Mouse (Mus musculus) CH12.LX (cell line): ENCODE data around the gene Rgs7. TPM values are rescaled to one million over a fixed set of nuclear protein-coding genes. Genes with fewer than 3 reads are reported as not detected.

Experiments used
- DNase-seq: peaks from one replicate; pipeline ENCODE4 v3.0.0-alpha.2; 2013; ENCODE audit errors: extremely low read depth
- H3K27ac ChIP-seq: 2 replicates; pipeline ENCODE4 v1.5.1; 2012; ENCODE audit warnings: low read depth, mild to moderate bottlenecking, control low read depth, moderate library complexity; ENCODE audit not compliant: insufficient read depth
- H3K27me3 ChIP-seq: replicated peaks from 2 replicates; pipeline ENCODE3; 2012; ENCODE audit warnings: inconsistent platforms
- H3K36me3 ChIP-seq, 2 experiments: replicated peaks in 1 of 2; 2 replicates each; pipeline versions ENCODE3 to v1.6.1; 2012; ENCODE audit warnings: inconsistent platforms in 1 of 2, low read length in 1 of 2, mild to moderate bottlenecking in 1 of 2, mixed read lengths in 1 of 2, moderate library complexity in 1 of 2; ENCODE audit not compliant: control insufficient read depth in 1 of 2, insufficient read depth in 1 of 2
- H3K4me1 ChIP-seq, 2 experiments: 2 replicates each; pipeline ENCODE4 v1.6.1; 2012; ENCODE audit warnings: inconsistent platforms in 1 of 2, moderate library complexity in 1 of 2; ENCODE audit not compliant: insufficient read depth in 2 of 2, control insufficient read depth in 1 of 2
- H3K4me2 ChIP-seq: 2 replicates; pipeline ENCODE4 v1.6.1; 2012; ENCODE audit warnings: low read depth, mild to moderate bottlenecking, control low read depth; ENCODE audit not compliant: poor library complexity, insufficient read depth, severe bottlenecking
- H3K4me3 ChIP-seq, 3 experiments: fragments of 150-350 bp in 1 of 3; sonication (generic) in 1 of 3; replicated peaks in 1 of 3; 2 replicates each; pipeline versions ENCODE3 to v1.5.1; 2011 to 2012; ENCODE audit warnings: low read depth in 2 of 3, low read length in 2 of 3, mild to moderate bottlenecking in 2 of 3, moderate library complexity in 2 of 3, control low read depth in 1 of 3, improper control_type of control experiment in 1 of 3, inconsistent platforms in 1 of 3, mixed read lengths in 1 of 3; ENCODE audit not compliant: poor library complexity in 1 of 3
- H3K79me2 ChIP-seq: replicated peaks from 2 replicates; pipeline ENCODE4 v1.6.1; 2012; ENCODE audit warnings: mild to moderate bottlenecking, moderate library complexity; ENCODE audit not compliant: control insufficient read depth, poor library complexity, insufficient read depth, severe bottlenecking; ENCODE audit errors: extremely low read depth
- H3K9ac ChIP-seq: 2 replicates; pipeline ENCODE4 v1.6.1; 2012; ENCODE audit warnings: low read depth, mild to moderate bottlenecking, control low read depth, moderate library complexity; ENCODE audit not compliant: insufficient read depth
- H3K9me3 ChIP-seq: replicated peaks from 2 replicates; pipeline ENCODE3; 2012; ENCODE audit warnings: low read length, inconsistent platforms, mixed read lengths
- CHD1 ChIP-seq: IDR thresholded peaks from 2 replicates; pipeline ENCODE4 v1.6.1; 2012; ENCODE audit warnings: low read depth, low read length, improper control_type of control experiment, inconsistent platforms
- CTCF ChIP-seq, 2 experiments: IDR thresholded peaks in 1 of 2; conservative IDR thresholded peaks in 1 of 2; 2 replicates each; pipeline ENCODE4 v1.5.1; 2011 to 2012; ENCODE audit warnings: low read depth in 2 of 2, low read length in 2 of 2, improper control_type of control experiment in 1 of 2, inconsistent platforms in 1 of 2, mild to moderate bottlenecking in 1 of 2, moderate library complexity in 1 of 2
- E2F4 ChIP-seq: IDR thresholded peaks from 2 replicates; pipeline ENCODE4 v1.6.1; 2011; ENCODE audit warnings: low read depth, low read length, improper control_type of control experiment; ENCODE audit not compliant: insufficient replicate concordance
- ETS1 ChIP-seq: conservative IDR thresholded peaks from 2 replicates; pipeline ENCODE4 v1.6.1; 2012; ENCODE audit warnings: low read depth, mild to moderate bottlenecking, inconsistent platforms, low read length, improper control_type of control experiment, moderate library complexity
- GABPA ChIP-seq: IDR thresholded peaks from 2 replicates; pipeline ENCODE4 v1.6.1; 2012; ENCODE audit warnings: low read depth, low read length, improper control_type of control experiment, inconsistent platforms; ENCODE audit not compliant: insufficient replicate concordance
- MAFK ChIP-seq: IDR thresholded peaks from 2 replicates; pipeline ENCODE4 v1.6.1; 2011; ENCODE audit warnings: low read length, improper control_type of control experiment; ENCODE audit not compliant: insufficient replicate concordance
- MXI1 ChIP-seq: IDR thresholded peaks from 2 replicates; pipeline ENCODE4 v1.6.1; 2011; ENCODE audit warnings: mild to moderate bottlenecking, low read depth, low read length, improper control_type of control experiment
- MYC ChIP-seq: IDR thresholded peaks from 2 replicates; pipeline ENCODE4 v1.6.1; 2011; ENCODE audit warnings: low read depth, mild to moderate bottlenecking, improper control_type of control experiment, low read length
- NELFE ChIP-seq: IDR thresholded peaks from 2 replicates; pipeline ENCODE4 v1.6.1; 2011; ENCODE audit warnings: low read depth, low read length, improper control_type of control experiment
- NRF1 ChIP-seq: IDR thresholded peaks from 2 replicates; pipeline ENCODE4 v1.6.1; 2014; ENCODE audit warnings: low read depth, mild to moderate bottlenecking, inconsistent platforms, low read length, improper control_type of control experiment, moderate library complexity
- PAX5 ChIP-seq: IDR thresholded peaks from 2 replicates; pipeline ENCODE4 v1.6.1; 2012; ENCODE audit warnings: low read length, inconsistent platforms, mixed read lengths
- TBP ChIP-seq: conservative IDR thresholded peaks from 2 replicates; pipeline ENCODE4 v1.6.1; 2011; ENCODE audit warnings: low read depth, low read length, improper control_type of control experiment
- TCF12 ChIP-seq: IDR thresholded peaks from 2 replicates; pipeline ENCODE4 v1.6.1; 2014; ENCODE audit warnings: low read depth, mild to moderate bottlenecking, inconsistent platforms, low read length, improper control_type of control experiment
- UBTF ChIP-seq: IDR thresholded peaks from 2 replicates; pipeline ENCODE4 v1.6.1; 2012; ENCODE audit warnings: low read depth, mild to moderate bottlenecking, inconsistent platforms, low read length, improper control_type of control experiment, moderate library complexity
- USF2 ChIP-seq: conservative IDR thresholded peaks from 2 replicates; pipeline ENCODE4 v1.6.1; 2011; ENCODE audit warnings: low read depth, low read length, improper control_type of control experiment
- ZKSCAN1 ChIP-seq: IDR thresholded peaks from 2 replicates; pipeline ENCODE4 v1.6.1; 2012; ENCODE audit warnings: low read depth, inconsistent platforms, low read length, improper control_type of control experiment, borderline replicate concordance
- ZMIZ1 ChIP-seq: IDR thresholded peaks from 2 replicates; pipeline ENCODE4 v1.6.1; 2012; ENCODE audit warnings: low read depth, mild to moderate bottlenecking, inconsistent platforms, low read length, improper control_type of control experiment
- dilution Hi-C: fragments of 300-500 bp; cut with MboI; formaldehyde crosslinking; loops from 2 replicates; pipeline ENCODE4 v1.14.3; 2020; ENCODE audit warnings: low sequenced_read_pairs; ENCODE audit not compliant: extremely low pct_unique_long_range_greater_than_20kb, extremely low pct_ligation_motif_present
- in situ Hi-C: fragments of 300-500 bp; cut with MboI; formaldehyde crosslinking; loops from 3 replicates; pipeline ENCODE4 v1.14.3; 2019; ENCODE audit warnings: low sequenced_read_pairs, low pct_ligation_motif_present, low pct_unique_long_range_greater_than_20kb, mixed read lengths
- polyA plus RNA-seq: library from polyadenylated mRNA; unstranded; fragments of >175 nt; gene quantifications from 2 replicates; pipeline ENCODE4 v1.2.1, GENCODE M21; 2012; ENCODE audit warnings: low read depth; ENCODE audit not compliant: insufficient read length
- total RNA-seq, 2 experiments: library from RNA; depleted of rRNA; stranded (reverse); fragments of 300-350 nt in 1 of 2; fragments of >200 nt in 1 of 2; gene quantifications; 2 replicates each; pipeline ENCODE4 v1.2.3; 2012 to 2014

Gene Rgs7
- total and polyA plus RNA-seq, 3 experiments = 0.04 to 0.30 (median 0.09) TPM

DNA sequence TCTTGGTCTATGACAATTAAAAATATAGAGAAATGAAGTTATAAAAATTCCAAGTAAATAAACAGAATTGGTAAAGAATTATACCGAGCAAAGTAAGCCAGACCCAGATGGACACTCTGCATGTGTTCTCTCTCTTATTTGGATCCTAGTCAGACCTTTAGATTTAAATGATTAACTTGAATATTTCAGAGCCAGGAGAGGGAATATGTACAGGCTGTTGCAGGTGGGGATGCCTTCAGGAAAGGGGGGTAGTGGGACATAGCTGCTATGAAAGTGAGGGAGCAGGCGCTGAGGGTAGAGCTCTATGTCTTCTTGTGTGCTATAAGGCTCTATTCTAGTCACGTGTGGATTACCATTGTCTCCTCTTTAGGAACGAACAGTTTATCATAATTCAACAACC lies 296.5 kb downstream of the Rgs7 start:
- H3K4me2 ChIP-seq = no peak overlapping the region
- no peaks in the 10 kb centered on the region for H3K9me3 ChIP-seq
- no peaks in the 10 kb centered on the region for H3K79me2 ChIP-seq
- no peaks in the 10 kb centered on the region for H3K4me1 ChIP-seq
- no peak overlapping the region for H3K9ac ChIP-seq
- DNase-seq = no peak
- no peak overlapping the region for H3K27ac ChIP-seq
- H3K27me3 ChIP-seq = no peaks in the 10 kb centered on the region
- H3K36me3 ChIP-seq = no peaks in the 10 kb centered on the region
- dilution Hi-C loops (no loop called here), in situ Hi-C loops (no loop called here)
- TF ChIP-seq NELFE = no peak
- no peak for TF ChIP-seq USF2
- TF ChIP-seq ZKSCAN1 = no peak
- no peak for TF ChIP-seq PAX5
- TF ChIP-seq TCF12 = no peak
- TF ChIP-seq GABPA = no peak
- TF ChIP-seq MAFK = no peak
- no peak for TF ChIP-seq CTCF (conservative IDR thresholded peaks at IDR 0.05 in 1 of 2, IDR thresholded peaks at IDR 0.05 in 1 of 2; ENCODE audit: low read depth in 2 of 2, low read length in 2 of 2)
- TF ChIP-seq ZMIZ1 = no peak
- no peak for TF ChIP-seq MYC
- TF ChIP-seq MXI1 = no peak
- no peak for TF ChIP-seq E2F4
- TF ChIP-seq ETS1 = no peak
- H3K4me3 ChIP-seq = no peak overlapping the region

- H3K4me1 ChIP-seq = peaks cover 0 to 7% of the 10 kb centered on the region in 2 experiments; a peak in 1 of 4 replicates
- no peaks in the 10 kb centered on the region for H3K79me2 ChIP-seq
- no peak overlapping the region for H3K27ac ChIP-seq
- no peak overlapping the region for H3K4me2 ChIP-seq
- dilution Hi-C loops = no loop called here
- in situ Hi-C loops = no loop called here
- no peaks in the 10 kb centered on the region for H3K27me3 ChIP-seq
- no peaks in the 10 kb centered on the region for H3K9me3 ChIP-seq
- H3K9ac ChIP-seq = no peak overlapping the region
- no peak for TF ChIP-seq CHD1
- TF ChIP-seq TBP = no peak
- no peak for TF ChIP-seq NRF1
- no peak for TF ChIP-seq UBTF
- no peak for TF ChIP-seq MYC
- no peak for DNase-seq
- no peak overlapping the region for H3K4me3 ChIP-seq
- no peaks in the 10 kb centered on the region for H3K36me3 ChIP-seq
Observed at GRCm38 (mm10) chr1:175188186-175188585, 304.1 kb downstream of the Rgs7 start.
